Mouse (Mus musculus) cerebellum, postnatal 14 days (tissue): ENCODE results near the gene Dnajc5g.

Source experiments
- DNase-seq, 2 experiments: peaks; one replicate each; pipeline ENCODE4 v3.0.0; 2021; ENCODE audit warnings: mixed read lengths in 2 of 2

Gene Dnajc5g

DNA sequence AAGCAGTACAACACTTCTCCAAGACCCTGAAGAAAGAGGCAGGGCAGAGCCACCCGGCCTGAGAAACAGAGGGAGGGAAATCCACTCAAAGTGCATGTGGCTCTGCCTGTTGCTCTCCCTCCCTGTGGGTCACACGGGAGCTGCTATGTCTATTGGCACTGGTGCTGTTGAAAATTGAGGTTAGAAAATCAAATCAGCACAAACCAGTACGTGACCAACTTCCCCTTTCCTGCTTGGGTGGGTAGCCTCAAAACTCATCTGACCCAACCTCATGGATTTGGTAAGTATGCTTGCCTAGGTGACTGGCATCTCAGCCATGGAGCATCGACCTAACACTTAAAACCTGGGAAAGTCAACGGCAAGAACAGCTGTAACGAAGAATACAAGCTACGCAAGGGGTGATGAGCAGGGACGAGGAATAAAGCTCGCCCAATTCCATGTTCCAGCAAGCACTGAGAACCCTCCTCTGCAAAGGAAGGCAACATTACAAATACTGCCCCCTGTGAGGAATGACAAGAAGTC is at the start of gene Dnajc5g:
Gene Dnajc5g, plus strand, starts transcription at position 472 of the 522 bp plus-strand sequence.
- no peak for DNase-seq

DNA sequence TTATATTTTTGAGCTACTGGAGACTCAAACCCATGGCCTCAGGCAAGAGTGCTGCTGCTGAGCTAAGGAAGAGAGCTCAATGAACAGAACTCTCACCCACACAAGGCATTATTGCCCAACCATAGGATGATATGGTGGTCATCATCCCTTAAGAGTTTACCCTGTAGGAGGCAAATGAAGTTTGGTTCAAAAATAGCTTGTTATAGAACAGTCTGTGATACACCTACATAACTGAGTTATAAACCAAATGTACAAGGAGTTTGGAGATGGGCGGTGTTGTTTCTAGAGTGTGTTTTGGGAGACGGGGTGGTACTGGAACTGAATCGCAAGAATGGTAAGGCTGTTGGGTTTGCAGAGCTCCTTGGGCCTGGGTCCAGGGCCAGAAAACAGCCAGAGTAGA is 36.3 kb upstream of the Dnajc5g start:
- no peak for DNase-seq

DNA sequence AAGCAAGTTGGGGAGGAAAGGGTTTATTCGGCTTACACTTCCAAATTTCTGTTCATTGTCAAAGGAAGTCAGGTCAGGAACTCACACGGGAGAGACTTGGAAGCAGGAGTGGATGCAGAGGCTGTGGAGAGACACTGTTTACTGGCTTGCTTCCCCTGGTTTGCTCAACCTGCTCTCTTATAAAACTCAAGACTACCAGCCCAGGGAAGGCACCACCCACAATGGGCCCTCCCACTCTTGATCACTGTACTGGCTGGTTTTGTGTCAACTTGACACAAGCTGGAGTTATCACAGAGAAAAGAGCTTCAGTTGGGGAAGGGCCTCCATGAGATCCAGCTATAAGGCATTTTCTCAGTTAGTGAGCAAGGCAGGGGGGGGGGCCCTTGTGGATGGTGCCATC is 35.0 kb upstream of the Dnajc5g start:
- no peak for DNase-seq

DNA sequence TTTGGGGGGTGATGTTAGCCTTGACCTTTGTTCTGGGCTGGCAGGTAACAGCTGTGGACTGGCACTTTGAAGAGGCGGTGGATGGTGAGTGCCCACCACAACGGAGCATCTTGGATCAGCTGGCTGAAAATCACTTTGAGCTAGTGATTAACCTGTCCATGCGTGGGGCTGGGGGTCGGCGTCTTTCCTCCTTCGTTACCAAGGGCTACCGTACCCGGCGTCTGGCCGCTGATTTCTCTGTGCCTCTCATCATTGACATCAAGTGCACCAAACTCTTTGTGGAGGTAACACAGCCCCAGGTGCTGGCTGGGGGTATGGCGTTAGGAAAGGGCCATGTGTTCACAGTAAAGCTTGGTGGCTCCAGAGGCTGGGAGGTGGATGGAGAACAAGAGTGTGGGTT is 34.3 kb upstream of the Dnajc5g start:
- DNase-seq = no peak

DNA sequence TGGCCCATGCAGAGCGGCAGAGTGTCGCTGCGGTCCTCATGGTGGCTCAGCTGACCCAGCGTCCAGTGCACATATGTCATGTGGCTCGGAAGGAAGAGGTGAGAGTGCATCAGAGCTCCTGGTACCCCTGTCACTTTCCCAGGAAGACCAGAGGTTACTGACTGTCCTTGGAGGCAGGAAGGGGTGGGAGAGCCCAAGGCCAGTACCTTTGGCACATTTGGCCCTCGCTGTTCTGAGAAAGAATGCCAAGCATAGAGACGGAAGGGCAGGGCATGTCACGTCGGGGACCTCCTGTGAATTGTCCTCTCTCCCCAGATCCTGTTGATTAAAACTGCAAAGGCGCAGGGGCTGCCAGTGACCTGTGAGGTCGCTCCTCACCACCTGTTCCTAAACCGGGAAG is 32.9 kb upstream of the Dnajc5g start:
- DNase-seq = no peak

DNA sequence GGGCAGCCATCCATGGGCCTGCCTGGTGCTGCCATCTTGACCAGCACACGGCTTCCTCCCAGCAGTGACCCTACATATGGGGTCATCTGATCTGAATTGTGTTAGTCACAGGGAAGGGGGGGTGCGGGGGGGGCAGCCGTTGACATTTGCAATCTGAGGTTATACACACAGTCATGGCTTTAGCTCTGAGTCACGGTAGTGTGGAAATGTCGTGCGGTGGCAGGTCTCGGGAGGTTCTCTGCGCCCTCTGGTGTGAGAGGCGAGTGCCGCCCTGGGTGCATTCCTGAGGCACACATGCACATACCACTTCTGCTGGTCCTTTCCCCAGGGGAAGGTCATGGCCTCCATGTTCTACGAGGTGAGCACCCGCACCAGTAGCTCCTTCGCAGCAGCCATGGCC is 29.7 kb upstream of the Dnajc5g start:
- DNase-seq = no peak

DNA sequence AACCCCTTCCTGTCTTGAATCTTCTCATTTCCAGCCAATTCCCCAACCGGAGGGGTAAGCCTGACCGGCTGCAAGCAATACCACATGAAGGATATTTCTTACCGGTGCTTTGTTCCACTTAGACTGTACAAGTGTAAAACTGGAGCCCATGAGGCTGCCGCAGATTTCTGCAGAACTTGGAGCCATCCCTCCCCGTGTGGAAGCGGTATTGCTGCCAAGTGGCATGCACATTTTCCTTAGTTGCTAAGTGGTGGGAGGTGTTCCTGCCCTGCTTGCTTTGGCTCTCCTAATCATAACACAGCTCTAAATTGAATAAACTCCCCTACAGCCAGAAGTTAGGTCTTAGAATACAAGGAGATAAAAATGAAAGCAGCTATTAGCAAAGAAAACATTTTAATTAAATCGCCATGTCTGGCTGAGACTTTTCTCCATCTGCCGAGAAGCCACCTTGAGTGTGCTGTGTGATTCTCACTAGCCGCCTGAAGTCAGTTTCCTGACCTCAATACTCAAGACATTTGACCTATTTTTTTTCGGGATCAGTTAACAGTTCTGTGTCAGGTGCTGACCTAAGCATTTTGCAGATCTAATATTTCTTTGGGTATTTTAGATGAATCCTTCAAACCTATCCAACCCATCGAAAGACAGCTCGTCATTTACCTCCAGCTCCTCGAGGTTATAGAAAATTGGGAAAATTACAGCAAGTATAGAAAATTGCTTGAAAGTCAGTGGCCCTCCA is 25.9 kb upstream of the Dnajc5g start:
- DNase-seq = peak in 1 of 2 experiments; percentile 50

DNA sequence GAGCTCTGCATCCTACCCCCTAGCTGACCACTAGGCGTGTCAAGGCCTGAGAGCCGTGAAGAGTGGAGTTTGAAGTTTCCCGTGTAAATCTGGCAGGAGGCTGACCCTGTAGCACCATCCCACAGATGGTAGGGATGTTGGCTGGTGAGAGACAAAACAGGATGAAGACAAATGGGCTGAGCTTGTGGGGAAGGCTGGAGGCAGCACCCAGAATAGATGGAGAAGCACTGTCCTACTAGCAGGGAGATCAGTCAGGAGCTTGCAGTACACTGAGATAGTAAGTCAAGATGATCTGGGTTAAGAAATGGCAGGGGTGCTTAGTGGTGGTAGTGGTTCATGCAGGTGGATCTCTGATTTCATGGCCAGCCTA is 25.3 kb upstream of the Dnajc5g start:
- DNase-seq = no peak

DNA sequence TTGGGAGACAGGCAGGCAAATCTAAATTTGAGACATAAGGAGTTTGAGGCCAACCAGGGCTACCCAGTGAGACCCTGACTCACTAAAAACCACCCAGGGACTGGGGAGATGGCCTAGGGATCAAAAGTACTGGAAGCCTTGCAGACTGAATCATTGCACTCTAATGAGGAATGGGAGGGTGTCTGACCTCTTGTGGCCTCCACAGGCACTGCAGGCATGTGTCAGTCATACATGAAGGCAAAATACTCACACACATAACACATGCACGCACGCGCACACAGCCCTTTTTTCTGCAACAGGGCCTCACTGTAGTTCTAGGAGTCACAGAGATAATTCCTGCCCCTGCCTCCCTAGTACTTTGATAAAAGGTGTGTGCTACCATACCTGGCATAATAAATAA is 24.7 kb upstream of the Dnajc5g start:
- peak; percentile 62 to 80 for DNase-seq

DNA sequence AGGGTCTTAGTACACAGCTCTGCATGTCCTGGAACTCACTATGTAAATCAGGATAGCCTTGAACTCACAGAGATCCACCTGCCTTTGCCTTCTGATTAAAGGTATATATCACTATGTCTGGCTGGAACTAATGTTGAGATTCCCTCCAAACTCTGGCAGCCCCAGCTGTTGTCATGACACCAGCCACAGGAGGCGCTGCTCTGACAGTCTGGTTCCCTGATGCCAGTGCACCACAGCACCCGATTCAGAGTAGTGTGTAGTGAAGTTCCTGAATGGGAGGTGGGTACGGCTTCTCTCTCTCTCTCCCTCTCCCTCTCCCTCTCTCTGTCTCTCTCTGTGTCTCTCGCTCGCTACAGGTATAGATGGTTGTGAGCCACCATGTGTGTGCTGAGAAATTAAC is 23.7 kb upstream of the Dnajc5g start:
- DNase-seq = peak; percentile 49 to 82

DNA sequence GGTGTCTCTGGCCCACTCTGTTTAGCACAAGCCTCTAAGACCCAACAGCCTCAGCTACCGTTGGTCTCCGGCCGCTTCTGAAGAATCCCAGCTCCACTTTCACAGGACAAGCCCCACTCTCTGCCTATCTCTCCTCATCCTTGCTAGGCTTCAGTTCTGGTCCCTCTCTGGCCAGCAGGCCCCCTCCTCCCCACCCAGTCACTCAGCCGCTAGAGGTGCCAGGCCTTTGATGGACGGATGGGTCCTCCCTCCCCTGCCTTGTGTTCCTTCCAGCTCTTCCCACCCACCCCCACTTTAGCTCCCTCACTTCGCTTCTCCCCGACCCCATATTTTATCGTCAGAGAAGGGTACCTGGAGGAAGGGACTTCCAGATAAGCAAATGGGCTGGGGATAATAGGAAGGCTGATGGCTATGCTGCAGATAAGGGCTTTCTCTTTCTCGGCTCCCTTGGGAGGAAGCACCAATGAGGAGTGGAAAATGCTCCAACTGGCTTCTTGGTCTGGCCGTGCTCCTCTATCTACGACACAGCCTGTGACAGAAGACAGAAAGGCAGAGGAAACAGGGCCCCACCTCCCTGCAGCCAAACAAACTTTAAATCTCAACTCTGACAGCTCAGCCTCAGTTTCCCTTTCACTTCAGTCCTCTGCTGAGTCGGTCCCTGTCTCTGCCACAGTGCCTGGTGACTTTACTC is 23.0 kb upstream of the Dnajc5g start:
- DNase-seq = no peak

DNA sequence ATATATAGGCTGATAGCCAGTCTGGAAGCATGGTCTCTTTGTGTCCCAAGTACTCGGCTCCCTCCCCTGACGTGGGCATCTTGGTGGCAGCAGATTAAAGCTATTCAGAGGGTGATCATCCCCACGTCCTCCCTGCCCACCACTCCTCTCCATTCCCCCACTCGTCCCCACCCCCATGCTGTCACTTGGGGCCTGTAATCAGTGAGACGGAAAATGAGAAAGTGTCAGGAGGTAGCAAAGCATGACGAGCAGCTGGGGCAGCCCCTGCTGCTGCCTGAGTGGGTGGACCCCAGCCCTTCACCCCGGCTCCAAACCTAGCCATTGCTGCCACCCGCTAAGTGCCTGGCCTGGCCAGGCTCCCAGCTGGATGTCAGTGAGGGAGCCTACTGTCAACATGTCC is 22.1 kb upstream of the Dnajc5g start:
- no peak for DNase-seq

DNA sequence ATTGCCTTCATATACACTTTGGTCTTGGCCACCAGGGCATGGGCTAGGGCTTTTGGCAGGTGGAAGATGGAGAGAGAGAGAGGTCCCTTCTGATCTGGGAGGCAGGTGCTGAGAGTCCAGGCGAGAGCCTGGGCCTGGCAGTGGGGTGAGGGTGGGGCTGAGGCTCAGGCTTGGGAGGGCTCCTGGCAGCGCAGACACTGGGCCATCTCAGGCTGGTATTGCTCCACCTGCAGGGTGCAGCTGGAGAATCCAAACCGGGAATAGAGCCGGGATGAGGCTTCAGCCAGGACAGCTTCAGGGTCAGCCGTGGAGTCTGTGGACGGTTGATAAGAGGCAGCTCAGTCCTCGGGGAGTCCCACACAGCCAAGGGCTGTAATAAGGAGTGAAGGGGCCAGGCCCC is 19.5 kb upstream of the Dnajc5g start:
- DNase-seq = no peak

DNA sequence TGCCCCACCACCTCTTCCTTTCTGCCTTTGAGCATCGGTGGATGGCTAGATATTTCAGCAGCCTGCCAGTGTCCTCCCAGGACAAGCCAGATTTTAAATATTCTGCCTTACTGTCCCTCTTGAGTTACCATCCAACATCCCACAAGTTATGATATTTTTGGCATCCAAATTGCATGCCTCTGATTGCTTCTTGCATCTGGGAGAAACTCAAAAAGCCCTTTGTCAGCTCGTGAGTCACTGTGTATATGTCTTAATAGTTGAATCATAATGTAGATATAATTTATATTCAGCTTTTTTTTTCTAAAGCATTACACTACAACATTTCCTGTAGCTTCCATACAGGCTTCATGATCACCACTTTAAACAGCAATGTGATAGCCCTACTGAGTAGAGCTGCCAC is 19.0 kb upstream of the Dnajc5g start:
- DNase-seq = no peak

DNA sequence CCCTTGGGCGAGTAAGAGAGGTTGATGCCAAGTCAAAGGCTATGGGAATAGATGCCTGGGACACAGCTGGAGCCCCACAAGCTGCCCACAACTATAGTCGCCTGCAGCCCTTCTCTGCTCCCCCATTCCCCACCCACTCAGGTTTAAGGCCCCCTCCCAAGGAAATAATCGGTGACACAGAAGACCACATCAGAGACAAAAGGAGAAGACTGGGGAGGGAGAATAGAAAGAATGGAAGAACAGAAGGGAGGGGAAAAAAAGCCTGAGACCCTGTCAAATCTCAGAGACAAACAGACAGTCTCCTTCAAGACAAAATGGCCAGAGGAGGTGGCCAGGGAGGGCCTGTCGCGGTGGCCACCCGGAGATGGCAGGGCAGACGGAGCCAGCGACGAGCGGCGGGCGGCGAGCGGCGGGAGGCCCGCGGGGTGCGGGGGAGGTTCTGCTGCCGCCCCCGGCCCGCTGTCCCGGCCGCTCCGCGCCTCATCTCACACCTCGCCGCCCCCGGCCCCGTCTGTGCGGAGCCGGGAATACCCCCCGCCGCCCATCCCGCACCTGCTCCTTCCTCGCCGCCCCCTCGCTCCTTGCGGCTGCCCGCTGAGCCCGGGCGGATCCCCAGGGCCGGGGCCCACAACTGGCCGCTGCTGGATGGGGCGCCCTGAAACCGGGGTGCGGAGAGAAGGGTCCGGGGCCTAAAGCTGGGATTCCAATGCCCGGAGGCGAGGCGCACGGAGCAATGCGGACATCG is 13.7 kb upstream of the Dnajc5g start:
- DNase-seq = peak in 1 of 2 experiments; percentile 10

DNA sequence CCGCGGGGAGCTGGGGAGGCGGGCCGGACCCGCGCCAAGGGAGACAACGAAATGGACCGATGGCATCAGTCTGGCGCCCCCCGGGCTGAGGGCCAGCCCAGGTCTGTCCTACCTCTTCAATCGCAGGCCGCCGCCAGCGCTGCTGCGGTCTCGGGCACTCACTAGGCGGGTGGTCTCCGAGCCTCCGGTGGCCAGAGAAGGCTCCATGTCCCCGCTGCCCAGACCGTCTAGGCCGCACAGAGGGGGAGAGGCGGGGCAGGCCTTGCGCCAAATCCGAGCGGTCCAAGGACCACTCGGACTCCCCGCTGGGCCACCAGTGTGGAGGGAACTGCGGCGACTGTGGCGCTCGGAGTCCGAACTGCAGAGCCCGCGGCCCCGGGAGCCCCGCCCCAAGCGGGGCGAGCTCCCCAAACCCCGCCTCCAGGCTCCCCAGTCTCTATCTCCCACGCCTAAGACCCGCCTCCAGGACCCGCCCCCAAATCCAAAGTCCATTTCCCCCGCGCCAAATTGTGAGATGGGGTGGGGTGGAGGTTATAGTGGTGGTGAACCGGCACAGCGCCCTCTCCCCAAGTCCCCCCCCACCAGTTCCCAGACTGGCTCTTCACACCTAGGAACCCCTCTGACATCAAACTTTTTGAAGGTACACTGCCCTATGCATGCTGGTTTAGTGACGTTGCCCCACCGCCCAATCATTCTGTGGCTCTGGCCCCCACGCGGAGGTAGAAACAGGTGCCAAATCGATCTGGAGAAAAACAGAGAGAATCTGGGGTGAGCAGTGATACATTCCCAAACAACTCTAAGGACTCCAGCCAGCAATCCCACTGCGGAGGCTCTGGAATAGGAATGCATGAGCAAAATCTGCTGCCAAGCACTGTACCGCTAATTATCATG is 12.7 kb upstream of the Dnajc5g start:
- DNase-seq = peak; percentile 37 to 56

DNA sequence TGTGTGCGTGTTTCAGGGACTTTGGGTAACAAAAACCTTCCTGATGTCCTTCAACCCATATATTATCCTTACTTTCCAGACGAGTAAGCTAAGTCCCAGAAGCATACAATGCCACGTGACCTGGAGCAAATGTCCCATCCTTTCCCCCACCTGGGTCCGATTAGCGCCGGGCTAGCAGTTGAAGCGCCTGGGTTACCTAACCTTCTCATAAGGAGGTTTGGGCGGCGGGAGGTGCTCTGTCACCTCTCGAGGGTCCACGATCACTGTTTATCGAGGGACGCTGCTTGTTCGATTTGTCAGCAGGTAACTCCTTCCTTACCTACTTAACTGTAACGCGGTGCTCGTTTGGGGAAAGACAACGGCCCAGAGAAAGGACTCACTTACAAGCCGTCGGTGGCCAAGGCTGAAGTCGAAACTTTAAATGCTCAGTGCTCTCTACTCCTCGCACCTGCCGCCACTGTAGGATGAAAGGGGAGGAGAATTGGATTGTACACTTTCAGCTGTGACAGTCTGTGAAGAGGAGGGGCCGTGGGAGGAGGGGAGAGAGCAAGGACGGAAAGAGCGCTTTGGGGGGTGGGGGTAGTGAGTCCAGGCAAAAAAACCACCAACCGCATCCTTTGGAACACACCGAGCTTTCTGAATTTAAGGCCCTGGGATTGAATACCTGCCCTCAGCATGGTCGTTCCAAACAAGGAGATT is 11.8 kb upstream of the Dnajc5g start:
- DNase-seq = peak in 1 of 2 experiments; percentile 10

DNA sequence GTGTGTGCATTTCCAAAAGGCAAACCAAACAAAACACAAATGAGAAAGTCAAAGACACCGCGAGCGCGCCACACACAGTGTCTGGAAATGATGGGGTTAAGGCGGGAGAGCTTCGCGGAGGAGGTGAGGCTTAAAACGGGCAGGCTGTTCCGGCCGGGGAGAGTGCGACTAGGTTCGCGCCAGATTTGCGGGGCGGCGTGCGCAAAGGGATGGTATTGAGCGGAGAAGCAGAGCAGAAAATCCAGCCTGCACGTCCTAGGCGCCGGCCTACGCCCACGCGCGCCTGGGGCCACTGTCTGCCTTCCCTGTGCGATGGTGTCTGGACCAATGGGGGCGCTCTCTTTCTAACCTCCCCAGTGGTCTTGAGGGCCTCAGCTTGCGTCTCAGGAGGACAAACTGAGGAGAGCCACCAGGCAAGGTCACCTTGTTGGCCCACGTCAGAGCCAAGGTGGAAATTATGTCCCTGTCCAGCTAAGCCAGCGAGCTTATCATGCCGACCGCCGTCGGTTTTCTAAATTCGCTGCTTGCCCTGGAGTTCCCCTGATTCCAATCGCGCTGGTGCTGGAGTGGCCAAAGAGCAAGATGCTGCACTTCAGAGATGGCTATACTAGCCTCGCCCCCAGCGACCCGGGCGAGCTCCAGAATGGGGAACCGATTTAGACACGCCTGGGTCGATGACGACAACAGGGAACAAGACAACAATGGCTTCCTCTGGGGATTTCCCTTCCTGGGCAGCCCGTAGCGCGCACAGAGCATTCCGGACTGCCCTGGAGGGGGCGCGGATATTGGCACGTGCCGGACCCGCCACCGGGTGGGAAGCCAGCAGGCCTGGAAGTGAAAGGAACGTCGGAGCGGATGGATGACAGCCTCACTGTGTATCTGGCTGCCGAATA is 11.0 kb upstream of the Dnajc5g start:
- DNase-seq = peak; percentile 36 to 40

DNA sequence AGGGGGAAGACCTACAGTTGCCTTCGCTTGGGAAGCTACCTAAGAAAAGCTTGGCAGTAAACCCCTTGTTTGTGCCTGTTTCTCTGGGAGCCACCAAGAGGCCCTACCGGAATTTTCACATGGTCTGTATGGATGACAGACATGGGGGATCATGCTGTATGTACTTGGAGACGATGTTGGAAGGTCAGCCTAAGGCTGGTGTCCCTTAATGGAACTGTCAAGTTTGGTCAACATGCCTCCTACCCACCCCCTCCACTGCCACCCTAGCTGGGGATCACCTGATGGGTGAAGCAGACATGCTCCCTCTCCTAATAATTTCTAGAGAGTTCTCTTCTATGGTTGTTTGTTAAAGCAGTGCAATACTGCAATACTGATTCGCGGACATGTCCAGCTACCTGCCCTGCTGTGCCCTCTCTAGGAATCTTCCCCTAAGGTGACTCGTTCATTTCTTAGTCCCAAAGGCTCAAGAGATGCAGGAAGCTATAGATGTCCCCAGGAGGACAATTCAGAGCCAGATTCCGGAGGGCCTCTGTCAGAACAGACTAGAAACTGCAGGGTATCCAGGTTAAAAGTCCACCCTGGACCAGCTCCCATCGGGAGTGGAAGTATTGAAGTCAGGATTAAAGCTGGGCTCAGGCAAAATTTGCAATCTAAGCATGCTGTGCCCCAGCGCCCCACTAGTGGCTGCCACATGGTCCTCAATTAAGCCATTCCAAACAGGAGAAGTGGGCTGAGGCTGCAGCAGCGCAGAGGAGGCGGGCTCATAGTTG is 10.2 kb upstream of the Dnajc5g start:
- no peak for DNase-seq

DNA sequence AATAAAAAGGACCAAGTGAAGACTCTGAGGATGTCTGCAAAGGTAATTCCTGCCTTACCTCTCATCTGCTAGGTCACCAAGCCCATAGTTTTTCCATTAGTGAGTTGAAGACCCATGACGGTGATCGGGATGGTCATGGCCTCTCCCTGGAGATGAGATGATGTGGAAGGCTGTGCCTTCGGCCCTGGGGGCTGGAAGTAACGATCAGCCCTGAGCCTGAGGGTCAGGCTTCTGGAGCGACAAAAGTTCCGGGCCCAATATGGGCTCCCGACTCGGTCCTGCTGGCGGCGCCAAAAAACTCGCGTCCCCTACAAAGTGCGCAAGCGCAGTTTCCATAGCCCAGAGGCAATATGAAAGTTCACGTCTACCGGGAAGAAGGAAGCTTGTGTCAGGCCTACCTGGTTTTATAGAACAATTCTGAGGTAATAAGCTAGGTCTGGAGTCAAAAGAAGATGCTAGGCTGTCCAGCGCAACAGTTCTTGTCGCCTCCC is 2.0 kb downstream of the Dnajc5g start, which contains the start of gene Slc30a3:
Gene Slc30a3, minus strand, starts transcription at position 238 of the 491 bp plus-strand sequence.
- no peak for DNase-seq
